Mouse (Mus musculus) cortical plate, adult 2 months (tissue): ENCODE measurements around the gene Mtap. TPM values are rescaled to one million over a fixed set of nuclear protein-coding genes. Genes with fewer than 3 reads are reported as not detected.

ENCODE experiments used
- H3K27ac ChIP-seq: fragments of 200-500 bp; 2 replicates; pipeline ENCODE4 v1.5.1; 2012; ENCODE audit warnings: low read length, control low read depth, inconsistent platforms; ENCODE audit not compliant: insufficient read depth
- H3K4me1 ChIP-seq: fragments of 200-500 bp; 2 replicates; pipeline ENCODE4 v1.6.1; 2011; ENCODE audit warnings: low read length; ENCODE audit not compliant: control insufficient read depth, insufficient read depth
- H3K4me3 ChIP-seq: fragments of 200-500 bp; 2 replicates; pipeline ENCODE4 v1.5.1; 2011; ENCODE audit warnings: mild to moderate bottlenecking, low read length, control low read depth; ENCODE audit not compliant: insufficient read depth
- CTCF ChIP-seq: fragments of 200-500 bp; IDR thresholded peaks from 2 replicates; pipeline ENCODE4 v1.5.1; 2011; ENCODE audit warnings: mild to moderate bottlenecking, control low read depth, low read length; ENCODE audit not compliant: insufficient read depth; ENCODE audit errors: extremely low read depth
- POLR2A ChIP-seq: fragments of 200-500 bp; IDR thresholded peaks from 2 replicates; pipeline ENCODE4 v1.6.1; 2011; ENCODE audit warnings: mild to moderate bottlenecking, low read length, control low read depth; ENCODE audit not compliant: insufficient read depth; ENCODE audit errors: extremely low read depth
- polyA plus RNA-seq: library from polyadenylated mRNA; depleted of rRNA; stranded (reverse); fragments of >200 nt; gene quantifications from 2 replicates; pipeline ENCODE4 v1.2.3, GENCODE M21; 2012; rRNA removed

The Mtap gene
- 6.5 and 6.7 TPM in 2 replicates for polyA plus RNA-seq

DNA sequence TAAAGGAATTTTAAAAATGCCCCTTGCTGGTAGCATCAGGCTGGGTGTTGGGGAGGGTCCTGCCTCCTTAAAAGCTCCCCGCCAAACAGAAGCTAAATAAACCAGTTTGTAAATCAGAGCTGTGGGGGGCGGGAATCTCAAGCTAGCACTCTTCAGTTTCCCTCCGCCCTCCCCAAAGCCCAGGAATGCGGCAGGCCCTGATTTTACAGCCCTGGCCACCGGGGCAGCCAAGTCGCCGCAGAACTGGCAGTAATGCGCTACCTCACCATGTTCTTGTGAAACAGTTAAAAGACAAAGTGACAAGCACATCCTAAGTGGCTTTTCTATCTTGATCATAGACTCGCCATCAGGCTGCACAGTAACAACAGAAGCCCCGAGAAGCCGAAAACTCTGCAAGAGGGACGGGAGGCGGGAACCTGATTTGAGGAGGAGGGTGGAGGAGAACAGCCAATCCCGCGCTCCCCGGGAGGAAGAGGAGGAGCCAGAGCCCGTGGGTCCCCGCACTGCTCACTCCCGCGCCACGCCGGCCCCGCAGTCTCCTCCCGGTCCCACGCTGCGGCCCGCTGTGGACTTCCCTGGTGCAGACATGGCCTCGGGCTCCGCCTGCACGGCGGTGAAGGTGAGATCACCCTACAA lies at the start of gene Mtap:
Mtap (plus strand) TSS at position 217 of the 636 bp plus-strand sequence.
- no peak for TF ChIP-seq CTCF
- no peak; the same call in 1 of the 2 replicates for TF ChIP-seq POLR2A
- H3K4me1 ChIP-seq, result no peaks in the 10 kb centered on the region
- no peak within 1 kb of the TSS for H3K27ac ChIP-seq
- peak within 1 kb of the TSS; percentile 65 for H3K4me3 ChIP-seq

DNA sequence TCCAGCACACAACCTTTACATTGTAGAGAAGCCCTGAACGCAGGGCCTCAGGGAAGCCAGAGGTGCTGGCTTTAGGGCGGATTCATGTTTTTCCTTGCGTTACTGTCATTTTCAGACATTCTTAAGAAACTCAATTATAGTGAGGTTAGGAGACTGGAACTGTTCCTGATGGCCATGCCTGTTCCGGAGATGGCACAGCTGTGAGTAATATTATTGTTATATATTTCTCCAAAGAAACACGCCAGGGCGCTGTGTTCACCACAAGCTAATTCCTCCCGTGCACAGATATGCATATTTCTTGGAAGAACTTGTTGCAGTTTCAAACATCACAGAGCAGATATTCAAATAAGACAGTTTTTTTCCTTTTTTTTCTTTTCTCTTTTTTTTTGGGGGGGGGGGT lies 47.8 kb upstream of the Mtap start:
- Histone ChIP-seq H3K27ac (no peak overlapping the region), H3K4me3 (no peak overlapping the region), H3K4me1 (no peaks in the 10 kb centered on the region)
- no peak for TF ChIP-seq CTCF
- TF ChIP-seq POLR2A, result no peak

DNA sequence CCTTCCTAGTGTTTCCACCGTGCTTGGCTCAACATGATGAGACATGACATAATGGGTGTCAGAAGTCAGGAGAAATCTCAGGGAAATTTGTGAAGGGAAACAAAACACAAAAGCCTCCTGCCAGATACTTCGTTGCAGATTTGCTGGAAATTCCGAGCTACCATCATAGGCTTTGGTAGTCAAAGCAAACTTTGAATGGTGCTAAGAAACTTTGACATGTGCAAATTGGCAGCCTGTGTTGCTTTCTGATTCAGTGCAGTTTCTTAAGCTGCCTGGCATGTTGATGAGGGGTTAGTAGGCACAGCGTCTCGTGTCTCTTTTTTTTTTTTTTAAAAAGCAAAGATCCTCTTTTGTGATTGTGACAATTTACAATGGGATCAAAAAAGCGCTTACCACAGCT lies 46.7 kb upstream of the Mtap start:
- H3K4me1 ChIP-seq, result no peaks in the 10 kb centered on the region

GRCm38 (mm10) chr4:89092153-89092552 lies 44.8 kb upstream of the Mtap start:
- TF ChIP-seq CTCF (no peak), POLR2A (no peak)
- H3K4me3 ChIP-seq, result no peak overlapping the region
- H3K4me1 ChIP-seq, result no peaks in the 10 kb centered on the region
- H3K27ac ChIP-seq, result no peak overlapping the region

More for the DNA sequence above, 46.7 kb upstream of the Mtap start:
- TF ChIP-seq POLR2A (no peak), CTCF (no peak)
- H3K27ac ChIP-seq, result no peak overlapping the region
- H3K4me3 ChIP-seq, result no peak overlapping the region

DNA sequence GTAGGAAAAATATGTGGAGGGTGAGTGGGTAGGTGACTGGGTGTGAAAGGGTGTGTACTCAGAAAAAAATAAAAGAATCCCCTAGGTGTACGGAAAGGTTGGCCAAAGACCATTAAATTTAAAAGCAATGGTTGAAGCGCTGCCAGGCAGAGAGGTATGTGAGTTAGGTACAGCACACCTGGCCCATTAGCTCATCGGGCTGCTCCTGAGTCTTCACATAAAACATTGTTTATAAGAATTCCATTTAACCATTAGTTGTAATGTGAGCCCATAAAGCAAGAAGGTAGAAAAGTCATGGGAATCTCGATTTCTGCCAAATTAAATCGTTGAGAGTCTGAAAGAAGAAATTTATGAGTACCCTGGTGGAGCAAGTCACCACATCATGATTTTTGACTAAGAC lies 42.1 kb upstream of the Mtap start:
- no peak overlapping the region for H3K27ac ChIP-seq
- no peak overlapping the region for H3K4me3 ChIP-seq
- H3K4me1 ChIP-seq, result no peaks in the 10 kb centered on the region
- TF ChIP-seq POLR2A (no peak), CTCF (no peak)

DNA sequence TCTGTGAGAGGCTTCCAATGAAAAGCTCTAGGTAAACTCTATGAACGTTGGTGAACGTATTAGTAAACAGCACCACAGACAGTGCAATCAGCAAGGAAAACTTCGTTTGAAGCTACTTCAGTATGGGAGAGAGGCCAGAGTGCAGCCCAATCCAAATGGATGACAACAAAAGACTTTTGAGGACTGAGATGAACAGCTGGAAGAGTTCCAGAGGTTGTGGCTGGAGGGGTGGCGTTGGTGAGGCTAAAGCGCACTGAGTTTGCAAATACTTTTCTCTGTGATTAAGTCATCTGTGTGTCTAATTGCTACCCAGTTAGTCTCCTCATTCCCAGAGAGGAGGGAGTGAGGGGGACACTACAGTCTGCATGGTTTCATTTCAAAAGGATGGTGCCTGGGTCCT lies 38.7 kb upstream of the Mtap start:
- Histone ChIP-seq H3K4me1 (no peaks in the 10 kb centered on the region), H3K27ac (no peak overlapping the region), H3K4me3 (no peak overlapping the region)
- TF ChIP-seq CTCF (no peak), POLR2A (no peak)

DNA sequence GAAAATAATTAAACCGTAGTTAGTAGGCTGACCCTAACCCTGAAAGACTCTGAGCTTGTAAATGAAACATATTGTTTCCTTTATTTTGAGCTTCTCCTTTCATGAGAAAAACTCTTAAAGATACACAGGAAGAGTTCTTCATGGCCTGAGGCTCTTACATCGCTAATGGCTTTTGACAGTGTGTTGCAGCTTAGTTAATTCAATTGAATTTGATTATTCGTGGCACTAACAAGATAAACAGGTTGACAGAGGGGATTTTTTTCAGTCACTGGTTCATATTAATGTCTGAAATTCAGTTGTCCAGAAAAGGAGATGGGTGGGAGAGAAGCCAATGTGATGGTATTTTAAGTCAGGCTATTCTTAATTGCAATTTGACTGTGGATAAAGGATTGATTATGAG lies 35.6 kb upstream of the Mtap start:
- H3K4me3 ChIP-seq, result no peak overlapping the region
- TF ChIP-seq POLR2A, result no peak
- no peak for TF ChIP-seq CTCF
- H3K27ac ChIP-seq, result no peak overlapping the region
- no peaks in the 10 kb centered on the region for H3K4me1 ChIP-seq

GRCm38 (mm10) chr4:89102283-89102682 lies 34.6 kb upstream of the Mtap start:
- no peaks in the 10 kb centered on the region for H3K4me1 ChIP-seq
- TF ChIP-seq POLR2A, result no peak
- TF ChIP-seq CTCF, result no peak
- no peak overlapping the region for H3K27ac ChIP-seq

GRCm38 (mm10) chr4:89105486-89105885 lies 31.4 kb upstream of the Mtap start:
- TF ChIP-seq CTCF, result no peak
- no peak for TF ChIP-seq POLR2A
- Histone ChIP-seq H3K4me3 (no peak overlapping the region), H3K4me1 (no peaks in the 10 kb centered on the region), H3K27ac (no peak overlapping the region)

More at GRCm38 (mm10) chr4:89102283-89102682, 34.6 kb upstream of the Mtap start:
- no peak overlapping the region for H3K4me3 ChIP-seq

DNA sequence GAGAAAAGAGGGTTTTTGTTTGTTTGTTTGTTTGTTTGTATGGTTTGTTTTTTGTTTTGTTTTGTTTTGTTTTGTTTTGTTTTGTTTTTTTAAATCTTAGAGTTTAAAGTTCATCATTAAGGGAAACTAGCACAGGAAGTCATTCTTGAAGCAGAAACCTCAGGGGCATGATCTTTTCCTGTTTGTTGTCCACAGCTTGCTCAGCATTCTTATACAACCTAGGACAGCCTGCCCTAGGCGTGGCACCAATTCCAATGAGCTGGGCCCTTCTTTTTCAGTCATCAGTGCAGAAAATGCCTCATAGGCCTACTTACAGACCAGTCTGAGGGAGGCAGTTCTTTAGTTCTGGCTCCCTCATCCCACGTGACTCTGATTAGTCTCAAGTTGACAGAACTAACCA lies 30.4 kb upstream of the Mtap start:
- no peaks in the 10 kb centered on the region for H3K4me1 ChIP-seq
- TF ChIP-seq CTCF, result no peak
- no peak for TF ChIP-seq POLR2A
- H3K4me3 ChIP-seq, result no peak overlapping the region
- H3K27ac ChIP-seq, result no peak overlapping the region
